Comparison of ENCODE assay signal across 8 mouse cellular contexts in genomic region chr19:12002125-12002524, GRCm38 (mm10). TPM values are rescaled to one million over a fixed set of nuclear protein-coding genes. Genes with fewer than 3 reads are reported as not detected.
A peak's percentile ranks its signal among the peaks of the same experiment; 100 is the strongest.
DNase-seq lines count a peak whose midpoint lies in the region; ATAC-seq lines count a peak whose summit lies in the region.

No protein-coding gene starts in this region.

- ATAC-seq in hindbrain, embryonic 16.5 days: peak; percentile 44

- no peaks in the 10 kb centered on the region for H3K36me3 ChIP-seq in hindbrain, embryonic 16.5 days (ENCODE audit: control insufficient read depth, insufficient read depth, low read length)

- H3K4me3 ChIP-seq in hindbrain, embryonic 16.5 days (ENCODE audit: low read length): peak overlapping the region; percentile 5

- peak; percentile 65 for DNase-seq in gastrocnemius, adult 18-20 months (ENCODE audit: low spot score)
- DNase-seq in gastrocnemius, postnatal 4 days (ENCODE audit: low spot score in 2 of 2): no peak
- DNase-seq in cerebellum, postnatal 10 days: peak; percentile 70 to 81
- peak; percentile 25 for DNase-seq in gastrocnemius, postnatal 10 days
- peak; percentile 64 to 73 for DNase-seq in left cerebral cortex, postnatal 25 days (ENCODE audit: low spot score in 2 of 2)
- DNase-seq in mesoderm, embryonic 11.5 days (ENCODE audit: low read depth, low spot score): peak; percentile 89
- DNase-seq in spleen, adult 12 weeks (ENCODE audit: low spot score): peak; percentile 51

- intact Hi-C loops in left cerebral cortex, postnatal 25 days (cut with DNase I): no loop called here

- H3K27me3 ChIP-seq in hindbrain, embryonic 16.5 days (replicated peaks; ENCODE audit: control insufficient read depth, insufficient read depth, low read length): no peaks in the 10 kb centered on the region

- H3K9me3 ChIP-seq in hindbrain, embryonic 16.5 days (ENCODE audit: control insufficient read depth, low read length): no peaks in the 10 kb centered on the region

- H3K4me1 ChIP-seq in hindbrain, embryonic 16.5 days (ENCODE audit: control insufficient read depth, insufficient read depth, low read depth, low read length): peaks cover 9% of the 10 kb centered on the region

- WGBS in hindbrain, embryonic 16.5 days: 3% methylated on average over 11 of the region's 11 CpGs

- H3K9ac ChIP-seq in hindbrain, embryonic 16.5 days (ENCODE audit: low read depth, low read length): no peak overlapping the region

- H3K4me2 ChIP-seq in hindbrain, embryonic 16.5 days (ENCODE audit: low read length): peak overlapping the region; percentile 18

- no peak overlapping the region for H3K27ac ChIP-seq in hindbrain, embryonic 16.5 days (ENCODE audit: low read depth, low read length)

RNA-seq across cellular contexts. Expression of gene Osbp, which starts 36.4 kb away (rescaled TPM):
- 10 to 100 TPM; 53.4 to 56.3 TPM for total RNA-seq in gastrocnemius, adult 18-20 months (2021)
- total RNA-seq in gastrocnemius, postnatal 4 days (2021): 10 to 100 TPM; 80.6 to 85.0 TPM
- 10 to 100 TPM; 77.5 to 77.9 TPM for total RNA-seq in gastrocnemius, postnatal 10 days (2021)
- polyA plus RNA-seq in hindbrain, embryonic 16.5 days (2015; fragmentation: Nextera tagmentation; extraction: Ambion mirVana): 3.0 and 3.2 TPM in 2 replicates
- 10 to 100 TPM; 55.3 to 58.9 TPM for total RNA-seq in left cerebral cortex, postnatal 25 days (2021)

RNA-seq across cellular contexts. Expression of gene Olfr1423, which starts 39.0 kb away (rescaled TPM):
- total RNA-seq in gastrocnemius, adult 18-20 months (2021): not detected
- not detected for total RNA-seq in gastrocnemius, postnatal 4 days (2021)
- total RNA-seq in gastrocnemius, postnatal 10 days (2021): not detected
- not detected in 2 replicates for polyA plus RNA-seq in hindbrain, embryonic 16.5 days (2015; fragmentation: Nextera tagmentation; extraction: Ambion mirVana)
- total RNA-seq in left cerebral cortex, postnatal 25 days (2021): not detected

Comparison
In these comparisons a context has a peak if more than half of its experiments do, and no peak if none do; other contexts are left out.
1. DNase-seq: peak in gastrocnemius, adult 18-20 months (single experiment), cerebellum, postnatal 10 days (2 of 2), gastrocnemius, postnatal 10 days (single experiment), left cerebral cortex, postnatal 25 days (2 of 2), mesoderm, embryonic 11.5 days (single experiment) and spleen, adult 12 weeks (single experiment); none in gastrocnemius, postnatal 4 days (0 of 2).